20 mouse cellular contexts compared by ENCODE assay signal in the genomic region with DNA sequence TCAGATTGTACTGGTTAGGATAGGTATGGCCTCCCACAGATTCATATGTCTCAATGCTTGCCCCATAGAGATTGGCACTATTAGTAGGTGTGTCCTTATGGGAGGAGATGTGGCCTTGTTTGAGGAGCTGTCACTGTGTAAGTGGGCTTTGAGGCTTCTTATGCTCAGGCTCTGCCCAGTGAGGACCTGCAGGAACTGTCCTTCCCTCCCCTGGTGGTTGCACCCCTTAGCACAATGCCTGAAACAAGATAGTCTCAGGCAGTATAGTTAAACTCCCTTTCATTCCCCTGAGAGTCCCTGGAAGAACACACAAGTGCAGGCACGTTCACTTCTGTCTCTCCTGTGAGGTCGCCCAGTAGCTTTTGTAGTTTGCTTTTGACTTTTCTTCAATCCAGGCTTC.
"Had no signal": no experiment of that assay in that cellular context is flagged by ENCODE, and none has a peak within 500 bp of the region (broad histone marks: within the 10 kb centered on the region; RNA-seq: fewer than 3 reads in every experiment).

No protein-coding gene starts in this region.

- H3K4me2 ChIP-seq: lung, embryonic 14.5 days; midbrain, embryonic 12.5 days; neural tube, embryonic 13.5 days; neural tube, embryonic 15.5 days; stomach, embryonic 15.5 days had no signal

- H3K9ac ChIP-seq: lung, embryonic 14.5 days; midbrain, embryonic 12.5 days; neural tube, embryonic 13.5 days; neural tube, embryonic 15.5 days; stomach, embryonic 15.5 days had no signal

- H3K4me1 ChIP-seq: midbrain, embryonic 12.5 days; neural tube, embryonic 15.5 days; stomach, embryonic 15.5 days had no signal

- ATAC-seq: midbrain, embryonic 16.5 days had no signal

- H3K4me3 ChIP-seq: midbrain, embryonic 10.5 days; midbrain, embryonic 12.5 days; myocyte; neural tube, embryonic 13.5 days; neural tube, embryonic 15.5 days; stomach, embryonic 15.5 days had no signal

- H3K9me3 ChIP-seq: midbrain, embryonic 10.5 days; midbrain, embryonic 12.5 days; neural tube, embryonic 13.5 days; neural tube, embryonic 15.5 days; stomach, embryonic 15.5 days had no signal

- H3K36me3 ChIP-seq: midbrain, embryonic 10.5 days; midbrain, embryonic 12.5 days; neural tube, embryonic 13.5 days; neural tube, embryonic 15.5 days; stomach, embryonic 15.5 days had no signal

- H3K27ac ChIP-seq: midbrain, embryonic 10.5 days; midbrain, embryonic 12.5 days; neural tube, embryonic 13.5 days; neural tube, embryonic 15.5 days; stomach, embryonic 15.5 days had no signal

- H3K27me3 ChIP-seq: midbrain, embryonic 12.5 days; neural tube, embryonic 13.5 days; neural tube, embryonic 15.5 days; stomach, embryonic 15.5 days had no signal

- DNase-seq: lung, adult 18-20 months; lung, embryonic 14.5 days; lung, postnatal 10 days; lung, postnatal 4 days; midbrain, embryonic 14.5 days; retina, postnatal 1 day; right cerebral cortex, adult 18-20 months; right cerebral cortex, postnatal 25 days; right cerebral cortex, postnatal 4 days; spleen, adult 18-20 months; thymus, adult 18-20 months; thymus, postnatal 14 days; thymus, postnatal 36 days had no signal
